Mouse (Mus musculus): Measurements from ENCODE around the gene Nrd1. TPM values are rescaled to one million over a fixed set of nuclear protein-coding genes. Genes with fewer than 3 reads are reported as not detected.
A peak's percentile ranks its signal among the peaks of the same experiment; 100 is the strongest.

Nrd1 gene
- 100 to 1,000 TPM; 132 to 135 TPM for total RNA-seq (2021)
- long read RNA-seq, experiment 1, full-length matches to known transcripts = 25 of 45 reads
- long read RNA-seq, experiment 1, partial matches to known transcripts = 12 of 45 reads
- long read RNA-seq, experiment 1, other reads (novel, unspliced or antisense) = 8 of 45 reads
- long read RNA-seq, experiment 2, full-length matches to known transcripts = 21 of 42 reads
- long read RNA-seq, experiment 2, partial matches to known transcripts = 14 of 42 reads
- long read RNA-seq, experiment 2, other reads (novel, unspliced or antisense) = 7 of 42 reads

- peak; percentile 99 to 100 for DNase-seq (ENCODE audit: low spot score in 2 of 2)
Measured at GRCm38 (mm10) chr4:108999999-109000950, at the start of gene Nrd1. TSS of gene Nrd1 (plus strand) at chr4:109000655.

DNA sequence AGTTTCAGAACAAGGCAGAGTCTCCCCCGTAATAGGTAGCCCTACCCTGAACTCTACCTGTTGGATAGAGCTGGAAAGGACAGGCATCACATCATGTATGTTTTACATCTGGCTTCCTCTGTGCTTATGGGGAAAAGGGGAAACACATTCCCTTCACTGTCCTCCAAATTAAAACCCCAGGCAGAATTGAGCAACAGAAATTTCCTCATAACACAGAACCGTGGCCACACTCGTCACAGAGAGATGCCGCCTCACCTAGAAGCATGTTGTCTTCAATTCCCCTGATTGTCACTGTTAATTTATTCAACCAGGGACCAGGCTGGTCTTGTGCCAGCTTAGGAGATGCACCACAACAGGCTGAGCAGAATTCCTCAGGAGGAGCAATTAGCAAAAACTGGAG, 48.8 kb upstream of the Nrd1 start:
- DNase-seq (ENCODE audit: low spot score in 2 of 2) = no peak

GRCm38 (mm10) chr4:108959696-108960095, 40.8 kb upstream of the Nrd1 start:
- no peak for DNase-seq (ENCODE audit: low spot score in 2 of 2)

GRCm38 (mm10) chr4:108960619-108961460, 39.6 kb upstream of the Nrd1 start:
- no peak for DNase-seq (ENCODE audit: low spot score in 2 of 2)

DNA sequence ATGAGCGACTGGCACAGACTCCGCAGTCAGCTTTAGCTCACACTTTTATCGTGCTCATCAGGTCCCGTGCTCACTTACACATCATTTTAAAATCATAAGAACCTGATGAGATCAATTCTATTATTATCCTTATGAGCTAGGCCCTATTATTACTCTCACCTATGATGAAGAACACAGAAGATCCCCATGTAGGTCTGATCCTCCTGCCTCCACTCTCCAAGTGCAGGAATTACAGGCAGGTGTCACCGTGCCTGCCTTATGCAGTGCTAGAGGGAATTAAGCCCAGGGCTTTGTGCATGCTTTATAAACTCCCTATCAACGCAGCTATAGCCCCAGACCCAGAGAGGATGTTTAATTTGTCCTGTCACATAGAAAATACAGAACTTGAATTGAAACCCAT, 37.4 kb upstream of the Nrd1 start:
- DNase-seq (ENCODE audit: low spot score in 2 of 2) = no peak

- no peak for DNase-seq (ENCODE audit: low spot score in 2 of 2)
Measured at GRCm38 (mm10) chr4:108969517-108969916, 30.9 kb upstream of the Nrd1 start.

DNA sequence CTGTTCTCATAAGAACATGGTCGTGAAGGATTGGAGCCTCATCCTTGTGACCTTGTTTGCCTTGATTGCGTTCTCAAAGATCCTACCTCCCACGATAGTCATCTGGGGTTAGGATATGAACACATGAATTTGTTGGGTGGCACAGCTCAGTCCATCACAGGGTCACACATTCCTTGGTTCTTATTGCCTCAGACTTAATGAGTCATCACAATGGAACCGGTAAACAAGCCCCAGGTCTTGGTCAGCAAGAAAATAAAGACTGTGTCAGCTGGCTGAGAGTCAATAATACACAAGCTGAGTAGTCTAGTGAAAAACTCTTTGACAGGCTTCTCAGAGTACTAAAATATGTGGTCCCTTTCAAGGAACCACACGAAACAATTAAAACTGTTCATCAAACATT, 29.4 kb upstream of the Nrd1 start:
- no peak for DNase-seq (ENCODE audit: low spot score in 2 of 2)

DNA sequence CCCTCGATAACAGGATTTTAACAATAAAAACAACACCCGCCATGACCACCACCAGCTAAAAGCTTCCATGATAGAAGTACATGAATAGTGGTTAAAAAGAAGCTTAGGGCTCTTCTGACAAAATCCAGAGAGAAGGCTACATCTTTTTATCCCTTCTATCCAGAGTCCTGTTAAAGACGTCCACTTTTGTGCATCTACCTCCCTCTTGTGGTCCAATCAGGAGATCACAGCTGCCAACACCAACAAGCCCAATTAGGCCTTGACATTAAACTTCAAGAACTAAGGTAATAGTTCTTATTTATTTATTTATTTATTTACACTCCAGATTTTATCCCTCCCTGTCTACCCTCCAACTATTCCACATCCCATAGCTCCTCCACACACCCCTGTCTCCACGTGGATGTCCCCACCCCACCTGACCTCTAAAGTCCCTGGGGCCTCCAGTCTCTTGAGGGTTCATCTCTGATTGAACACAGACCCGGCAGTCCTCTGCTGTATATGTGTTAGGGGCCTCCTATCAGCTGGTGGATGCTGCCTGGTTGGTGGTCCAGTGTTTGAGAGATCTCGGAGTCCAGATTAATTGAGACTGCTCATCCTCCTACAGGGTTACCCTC, 23.9 kb upstream of the Nrd1 start:
- peak; percentile 30 to 76 for DNase-seq (ENCODE audit: low spot score in 2 of 2)

DNA sequence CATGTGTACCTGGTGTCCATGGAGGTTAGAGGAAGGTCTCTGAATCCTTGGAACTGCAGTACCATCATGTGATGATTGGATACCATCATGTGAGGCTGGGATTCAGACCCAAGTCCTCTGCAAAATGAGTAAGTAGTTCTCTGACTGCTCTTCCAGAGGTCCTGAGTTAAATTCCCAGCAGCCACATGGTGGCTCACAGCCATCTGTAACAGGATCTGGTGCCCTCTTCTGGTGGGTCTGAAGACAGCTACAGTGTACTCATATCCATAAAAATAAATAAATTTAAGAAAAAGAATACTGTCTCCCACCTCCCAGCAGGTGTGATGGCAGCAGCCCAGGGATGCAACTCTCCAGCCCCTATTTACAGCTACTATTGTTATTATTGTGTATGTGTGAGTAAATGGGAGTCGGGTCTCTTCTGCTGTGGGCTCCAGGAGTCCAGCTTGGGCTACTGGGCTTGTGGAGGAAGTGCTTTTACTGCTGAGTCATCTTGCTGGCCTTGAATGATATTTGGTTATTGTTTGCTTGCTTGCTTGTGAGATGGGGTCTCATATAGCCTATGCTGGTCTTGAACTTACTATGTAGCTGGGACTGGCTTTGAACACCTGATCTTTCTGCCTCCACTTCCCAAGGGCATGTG, 13.5 kb upstream of the Nrd1 start:
- no peak for DNase-seq (ENCODE audit: low spot score in 2 of 2)

- no peak for DNase-seq (ENCODE audit: low spot score in 2 of 2)
Measured at GRCm38 (mm10) chr4:108987473-108987842, 13.0 kb upstream of the Nrd1 start.

DNA sequence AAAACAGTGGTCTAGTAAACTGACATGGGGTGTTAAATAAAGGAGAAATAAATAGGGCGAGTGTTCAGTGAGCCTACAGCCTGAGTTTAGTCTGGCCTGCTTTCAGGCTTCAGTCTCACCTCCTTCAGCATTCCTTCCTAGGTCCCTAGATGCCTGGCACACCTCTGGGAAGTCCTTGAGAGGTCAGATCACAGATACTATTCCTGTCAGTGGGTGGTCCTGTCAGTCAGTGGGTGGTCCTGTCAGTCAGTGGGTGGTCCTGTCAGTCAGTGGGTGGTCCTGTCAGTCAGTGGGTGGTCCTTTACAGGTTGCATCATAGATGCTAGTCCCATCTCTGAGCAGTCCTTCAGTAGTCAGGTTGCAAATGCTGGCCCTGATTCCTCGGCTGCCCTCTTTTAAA, 11.0 kb upstream of the Nrd1 start:
- DNase-seq (ENCODE audit: low spot score in 2 of 2) = no peak

- DNase-seq (ENCODE audit: low spot score in 2 of 2) = no peak
Measured at GRCm38 (mm10) chr4:108990032-108990431, 10.4 kb upstream of the Nrd1 start.

DNA sequence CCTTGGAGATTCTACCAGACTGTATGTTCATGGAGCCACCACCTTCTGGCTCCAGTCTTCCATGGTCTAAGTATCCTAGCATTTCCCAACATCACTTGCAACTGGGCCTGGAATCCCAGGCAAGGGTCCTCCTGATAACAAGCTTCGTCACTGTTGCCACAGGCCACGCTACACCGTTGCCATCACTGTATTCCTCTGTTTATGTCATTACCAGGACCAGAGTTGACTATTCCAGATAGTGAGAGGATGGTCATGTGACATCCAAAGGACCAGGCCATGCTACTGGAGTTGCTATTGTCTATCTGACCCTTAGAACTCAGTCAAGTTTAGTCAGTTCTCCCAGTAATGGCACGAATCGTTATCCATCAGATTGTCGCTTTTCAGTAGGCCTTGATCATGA, 9.9 kb upstream of the Nrd1 start:
- no peak for DNase-seq (ENCODE audit: low spot score in 2 of 2)

GRCm38 (mm10) chr4:108991811-108992210, 8.6 kb upstream of the Nrd1 start:
- no peak for DNase-seq (ENCODE audit: low spot score in 2 of 2)

DNA sequence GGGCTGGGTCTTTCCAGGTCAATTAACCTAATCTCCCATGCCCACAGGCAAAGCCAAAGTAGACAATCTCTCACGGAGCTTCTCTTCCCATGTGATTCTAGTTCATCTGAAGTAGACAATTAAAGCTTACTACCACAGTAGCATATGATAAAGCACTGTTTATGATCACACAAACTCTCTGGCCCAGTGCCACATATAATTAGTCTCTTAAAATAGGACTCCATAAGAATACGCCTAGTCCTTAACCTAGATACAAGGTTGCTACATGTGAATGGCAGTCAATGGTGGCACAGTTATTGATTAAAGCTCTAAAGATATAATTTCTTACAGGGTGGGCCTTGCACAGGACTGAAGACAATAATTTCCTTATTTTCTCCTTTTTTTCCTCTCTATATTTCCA, 7.5 kb upstream of the Nrd1 start:
- no peak for DNase-seq (ENCODE audit: low spot score in 2 of 2)

- no peak for DNase-seq (ENCODE audit: low spot score in 2 of 2)
Measured at GRCm38 (mm10) chr4:109000961-109001360, 506 bp downstream of the Nrd1 start.

DNA sequence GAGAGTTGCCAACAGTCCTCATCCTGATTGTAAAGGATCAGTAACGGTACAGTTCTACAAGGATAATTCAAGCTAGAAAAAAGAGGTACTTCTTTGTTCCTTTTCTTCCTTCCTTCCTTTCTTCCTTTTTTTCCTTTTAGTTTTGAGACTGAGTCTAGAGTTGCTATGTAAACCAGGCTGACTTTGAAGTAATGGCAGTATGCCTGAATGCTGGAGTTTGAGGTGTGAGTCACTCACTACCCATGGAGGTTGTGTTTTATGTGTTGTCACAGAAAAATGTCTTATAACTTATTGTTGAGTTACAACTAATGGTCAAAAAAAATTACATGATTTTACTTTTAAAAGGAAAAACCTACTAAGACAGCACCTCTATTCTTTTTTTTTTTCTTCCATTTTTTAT, 7.6 kb downstream of the Nrd1 start:
- DNase-seq (ENCODE audit: low spot score in 2 of 2) = no peak

DNA sequence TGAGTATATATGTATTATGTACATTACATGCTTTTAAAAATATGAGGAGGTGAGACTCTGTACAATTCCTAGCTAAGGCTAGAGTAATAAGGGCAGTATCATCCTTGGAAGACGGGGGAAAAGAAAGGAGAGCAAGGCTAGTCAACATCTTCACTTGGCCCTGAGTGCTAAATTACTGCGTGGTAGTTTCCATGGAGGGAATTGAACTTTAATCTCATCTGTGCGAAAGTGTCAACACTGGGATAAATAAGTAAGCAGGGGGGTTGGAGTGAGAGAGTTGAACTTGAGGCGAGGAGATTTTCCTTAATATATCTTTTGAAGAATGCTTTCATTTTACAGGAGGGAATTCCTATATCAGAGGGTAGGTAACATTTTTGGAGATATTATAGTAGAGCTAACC, 13.6 kb downstream of the Nrd1 start:
- no peak for DNase-seq (ENCODE audit: low spot score in 2 of 2)

DNA sequence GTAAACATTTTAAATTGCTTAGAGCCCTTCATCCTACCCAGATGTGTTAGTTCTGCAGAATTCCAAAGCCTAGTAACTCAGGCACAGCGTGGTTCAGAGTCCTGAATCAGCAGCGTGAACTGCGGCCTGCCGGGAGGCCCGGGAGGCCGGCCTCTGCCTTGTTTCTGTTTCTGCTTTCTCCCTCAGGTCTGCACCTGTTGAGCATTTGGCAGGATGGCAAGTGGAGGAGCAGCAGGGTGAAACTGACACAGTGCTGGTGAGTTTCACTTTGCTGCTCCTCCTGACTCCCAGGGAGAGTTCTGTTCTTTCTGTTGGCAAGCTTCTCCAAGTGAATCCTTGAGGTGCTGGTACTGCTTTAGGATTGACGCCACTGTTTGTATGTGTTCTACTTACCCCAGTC, 17.0 kb downstream of the Nrd1 start:
- DNase-seq (ENCODE audit: low spot score in 2 of 2) = no peak

DNA sequence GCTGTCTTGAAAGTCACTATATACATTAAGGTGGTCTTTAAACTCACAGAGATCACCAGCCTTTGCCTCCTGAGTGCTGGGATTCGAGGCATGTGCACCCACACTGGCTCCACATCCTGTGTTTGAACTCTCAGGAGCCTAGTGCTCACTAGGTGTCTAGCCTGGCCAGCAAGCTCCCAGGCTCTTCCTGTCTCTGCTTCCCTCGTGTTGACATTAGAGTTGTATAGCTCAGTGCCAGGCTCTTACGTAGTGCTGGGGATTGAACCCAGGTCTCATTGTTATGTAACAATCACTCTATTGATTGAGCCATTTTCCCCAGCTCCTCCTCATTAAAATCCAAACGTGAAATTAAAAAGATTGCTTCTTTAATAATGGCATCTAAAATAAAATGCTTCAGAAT, 18.8 kb downstream of the Nrd1 start:
- DNase-seq (ENCODE audit: low spot score in 2 of 2) = no peak

- DNase-seq (ENCODE audit: low spot score in 2 of 2) = no peak
Measured at GRCm38 (mm10) chr4:109021976-109022375, 21.5 kb downstream of the Nrd1 start.
